Mouse (Mus musculus) spleen, postnatal 36 days (tissue): ENCODE measurements around the gene Erbin.

Experiments
- DNase-seq, 2 experiments: peaks; one replicate each; pipeline ENCODE4 v3.0.0; 2022; ENCODE audit warnings: low spot score in 2 of 2, mixed read lengths in 1 of 2

Gene Erbin

GRCm38 (mm10) chr13:103920261-103920932 lies at the start of gene Erbin:
Gene Erbin (minus strand): TSS chr13:103920514.
- peak; percentile 75 for DNase-seq

- no peak for DNase-seq
Measured at GRCm38 (mm10) chr13:103969912-103970311, 49.6 kb upstream of the Erbin start.

GRCm38 (mm10) chr13:103967987-103968386 lies 47.7 kb upstream of the Erbin start:
- no peak for DNase-seq

DNA sequence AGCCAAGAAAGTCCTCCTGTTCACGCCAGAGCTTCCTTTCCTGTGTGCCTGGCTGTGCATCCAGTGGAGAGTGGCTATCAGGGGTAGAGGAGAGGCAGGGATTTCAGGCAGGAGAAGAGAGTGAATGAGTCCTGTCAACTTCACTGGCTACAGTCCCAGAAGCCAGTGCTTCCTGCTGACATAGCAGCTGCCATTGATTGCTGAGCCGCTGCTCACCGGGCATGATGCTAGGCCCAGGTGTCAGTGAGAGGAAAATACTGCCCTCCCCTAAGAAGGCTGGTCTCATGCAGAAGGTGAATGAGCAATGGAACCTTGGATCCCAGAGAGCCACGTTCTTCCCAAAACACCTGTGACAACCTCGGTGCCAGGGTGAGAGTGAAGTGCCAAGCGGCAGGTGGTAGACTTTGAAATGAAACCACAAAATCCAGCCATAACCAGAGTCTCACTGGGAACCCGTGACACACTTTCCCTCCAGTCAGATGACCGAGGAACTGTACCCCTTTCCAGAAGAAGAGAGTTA lies 46.4 kb upstream of the Erbin start:
- no peak for DNase-seq

GRCm38 (mm10) chr13:103965187-103965586 lies 44.9 kb upstream of the Erbin start:
- DNase-seq, result no peak

DNA sequence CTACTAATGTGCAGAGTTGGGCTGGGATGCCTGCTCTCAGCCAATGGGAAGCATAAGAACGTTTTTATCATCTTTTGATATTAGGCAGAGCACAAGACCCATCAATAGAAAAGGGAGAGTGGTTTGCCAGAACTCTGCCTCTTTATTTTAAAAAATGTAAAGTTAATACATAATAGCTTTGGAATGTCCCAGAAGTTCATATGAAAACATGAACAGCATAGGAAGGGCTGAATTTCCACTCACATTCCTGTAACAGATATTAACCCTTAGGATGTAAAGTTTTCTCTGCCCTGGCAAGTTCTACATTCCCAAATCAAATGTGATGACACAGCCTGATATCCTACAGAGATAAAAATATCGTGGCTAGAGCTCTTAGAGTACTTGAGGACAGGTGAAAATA lies 42.8 kb upstream of the Erbin start:
- no peak for DNase-seq

DNA sequence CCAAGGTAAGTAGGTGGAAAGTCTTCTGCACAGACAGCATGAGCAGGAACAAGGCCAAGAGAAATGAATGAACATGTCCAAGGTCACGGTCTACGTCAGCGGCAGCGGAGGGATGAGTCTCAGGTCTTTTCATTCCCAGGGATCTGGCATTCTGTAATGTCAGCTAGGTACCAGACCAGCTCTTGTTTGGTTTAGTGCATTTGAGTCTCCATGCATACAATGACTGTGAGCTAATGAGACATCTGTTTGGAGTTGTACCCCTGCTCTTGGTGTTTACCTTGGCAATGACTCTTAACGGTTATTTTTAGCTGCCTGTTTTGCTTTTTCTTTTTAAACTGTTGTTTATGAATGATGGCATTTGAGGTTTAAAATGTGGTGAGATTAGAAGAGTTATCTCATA lies 39.5 kb upstream of the Erbin start:
- DNase-seq, result no peak

DNA sequence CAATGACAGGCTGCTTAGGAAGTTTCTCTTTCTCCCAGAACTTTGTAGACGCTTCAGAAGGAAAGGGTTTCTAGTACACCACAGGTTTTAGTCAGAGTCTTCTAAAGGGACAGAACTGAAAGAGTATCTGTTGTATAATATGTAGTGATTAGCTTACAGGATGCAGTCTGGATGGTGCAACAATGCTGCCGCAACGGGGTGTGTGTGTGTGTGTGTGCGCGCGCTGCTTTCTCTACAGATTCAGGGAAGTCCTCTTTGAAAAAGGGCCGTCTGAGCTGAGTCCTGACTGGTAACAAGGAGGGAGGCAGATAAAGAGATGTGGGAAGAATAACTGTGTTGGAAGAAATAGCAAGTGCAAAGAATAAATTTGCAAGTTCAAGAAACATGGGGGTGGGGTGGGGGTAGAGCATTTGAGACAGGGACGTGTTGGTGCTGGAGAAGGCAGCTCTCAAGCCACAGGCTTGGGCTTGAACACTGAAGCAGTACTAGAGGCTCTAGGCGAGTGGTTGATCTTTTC lies 38.4 kb upstream of the Erbin start:
- no peak for DNase-seq

- no peak for DNase-seq
Measured at GRCm38 (mm10) chr13:103957175-103957940, 37.0 kb upstream of the Erbin start.

GRCm38 (mm10) chr13:103955652-103956051 lies 35.3 kb upstream of the Erbin start:
- no peak for DNase-seq

DNA sequence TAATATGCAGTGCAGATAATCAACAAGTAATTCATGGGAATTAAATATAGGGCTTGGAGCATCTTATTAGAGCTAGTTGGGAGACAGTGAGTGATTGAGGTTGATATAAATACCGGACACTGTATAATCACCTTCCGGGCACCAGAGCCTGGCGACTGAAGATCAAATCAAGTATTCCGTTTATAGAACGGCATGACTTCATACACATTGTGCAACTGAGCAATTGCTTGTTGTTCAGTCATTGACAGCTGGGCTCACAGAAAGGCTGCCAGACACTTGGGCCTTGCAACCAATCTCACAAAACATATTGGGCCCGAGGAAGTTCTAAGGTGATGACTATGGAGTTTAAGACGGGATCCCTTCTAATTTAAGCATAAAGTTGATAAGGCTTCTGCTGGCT lies 31.1 kb upstream of the Erbin start:
- no peak for DNase-seq

DNA sequence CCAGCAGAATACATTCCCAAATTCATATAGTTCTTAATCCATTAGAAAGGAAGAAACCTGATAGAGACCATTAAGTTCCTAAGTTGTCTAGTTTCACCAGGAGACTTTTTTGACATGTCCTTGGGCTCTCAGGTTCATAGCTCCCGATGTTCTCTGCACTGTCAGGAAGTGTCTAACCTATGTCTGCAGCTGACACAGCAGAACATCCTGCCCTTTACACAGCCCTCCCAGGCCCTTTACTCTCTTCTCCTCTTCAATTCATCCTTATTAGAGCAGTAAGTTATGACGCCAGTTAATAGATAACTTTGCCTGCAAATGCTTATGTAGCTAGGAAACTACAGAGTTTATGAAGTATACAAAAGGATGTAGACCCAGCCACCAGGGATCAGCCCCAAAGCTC lies 20.5 kb upstream of the Erbin start:
- DNase-seq, result no peak

GRCm38 (mm10) chr13:103924586-103924985 lies 4.3 kb upstream of the Erbin start:
- DNase-seq, result no peak

- DNase-seq, result no peak
Measured at GRCm38 (mm10) chr13:103923402-103924065, 3.2 kb upstream of the Erbin start.

GRCm38 (mm10) chr13:103921831-103922380 lies 1.6 kb upstream of the Erbin start:
- no peak for DNase-seq

- DNase-seq, result peak; percentile 89 to 91
Measured at GRCm38 (mm10) chr13:103920933-103921830, 868 bp upstream of the Erbin start.

GRCm38 (mm10) chr13:103919956-103920260 lies 406 bp downstream of the Erbin start:
- DNase-seq, result no peak

DNA sequence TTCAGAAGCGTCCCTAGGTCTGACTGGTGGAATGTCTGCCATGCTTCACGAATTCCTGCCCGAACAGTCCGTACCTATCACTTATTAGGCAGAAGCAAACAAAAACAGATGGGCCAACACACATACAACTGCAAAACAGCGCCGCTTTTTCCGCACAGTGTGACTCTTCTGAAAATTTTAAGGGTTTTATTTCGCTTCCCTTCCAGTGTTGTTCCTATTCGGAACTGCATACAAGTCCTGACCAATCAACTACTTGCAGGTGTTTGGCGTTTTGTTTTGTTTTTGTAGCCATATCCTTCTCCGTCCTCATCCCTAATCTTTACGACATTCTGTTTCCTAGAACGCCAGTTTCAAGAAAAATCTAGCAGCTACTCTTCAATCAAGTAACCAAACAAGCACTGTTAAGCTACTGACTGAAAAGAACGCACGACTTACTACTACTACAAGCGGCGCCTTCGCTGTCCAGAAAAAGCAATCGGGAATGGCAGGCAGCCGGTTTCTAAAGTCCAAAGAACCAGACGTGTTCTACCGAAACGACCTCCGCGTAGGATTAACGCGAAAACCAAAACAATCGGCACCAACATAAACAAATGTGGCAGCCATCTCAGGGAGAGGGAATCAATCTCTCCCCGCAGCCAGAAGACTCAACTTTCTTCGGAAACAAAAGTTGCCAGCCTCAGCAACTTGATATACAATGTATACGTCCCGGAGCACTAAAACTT lies 919 bp downstream of the Erbin start:
- DNase-seq, result peak; percentile 26 to 39

DNA sequence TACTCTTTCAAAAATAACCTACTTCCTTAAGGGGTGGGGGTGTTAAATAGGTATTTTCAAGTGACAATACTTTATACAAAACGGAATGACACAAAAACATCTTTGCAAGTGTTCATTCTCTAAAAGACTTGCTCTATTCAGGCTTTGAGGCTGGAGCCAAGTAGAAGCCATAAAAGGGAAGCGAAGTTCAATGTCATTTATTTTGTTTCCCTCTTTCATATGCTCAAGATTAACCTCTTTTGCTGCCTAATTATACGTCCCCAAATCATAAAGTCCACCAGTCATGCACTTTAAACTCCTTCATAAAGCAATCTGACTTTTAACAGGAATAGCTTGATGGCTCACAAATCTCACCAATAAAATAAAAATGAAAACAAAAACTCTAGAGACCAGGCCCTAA lies 1.9 kb downstream of the Erbin start:
- no peak for DNase-seq

- DNase-seq, result no peak
Measured at GRCm38 (mm10) chr13:103914114-103914736, 6.1 kb downstream of the Erbin start.
